23 mouse cellular contexts compared by ENCODE assay signal in genomic region chr1:39102989-39103910, GRCm38 (mm10).
DNase-seq lines count a peak whose midpoint lies in the region; ATAC-seq and TF ChIP-seq lines count a peak whose summit lies in the region.
"Had no signal": no experiment of that assay in that cellular context is flagged by ENCODE, and none has a peak within 500 bp of the region (broad histone marks: within the 10 kb centered on the region; RNA-seq: fewer than 3 reads in every experiment).

No protein-coding gene starts in this region.

- no peak overlapping the region for H3K9ac ChIP-seq in kidney, embryonic 15.5 days
- H3K9ac ChIP-seq in kidney, embryonic 14.5 days (ENCODE audit: low read depth, low read length), result no peak overlapping the region
- H3K9ac ChIP-seq: embryonic facial prominence, embryonic 15.5 days; forebrain, embryonic 15.5 days; heart, embryonic 15.5 days; hindbrain, embryonic 14.5 days; limb, embryonic 13.5 days; liver, embryonic 15.5 days; midbrain, embryonic 15.5 days; neural tube, embryonic 12.5 days; stomach, embryonic 15.5 days had no signal

- no peaks in the 10 kb centered on the region for H3K27me3 ChIP-seq in kidney, embryonic 15.5 days
- no peaks in the 10 kb centered on the region for H3K27me3 ChIP-seq in kidney, embryonic 14.5 days (ENCODE audit: control insufficient read depth, insufficient read depth, low read length)
- H3K27me3 ChIP-seq: embryonic facial prominence, embryonic 15.5 days; forebrain, embryonic 15.5 days; heart, embryonic 15.5 days; limb, embryonic 13.5 days; liver, embryonic 15.5 days; midbrain, embryonic 15.5 days; neural tube, embryonic 12.5 days; stomach, embryonic 15.5 days had no signal

- no peak overlapping the region for H3K4me2 ChIP-seq in kidney, embryonic 15.5 days
- H3K4me2 ChIP-seq in kidney, embryonic 14.5 days (replicated peaks; ENCODE audit: low read depth, low read length), result no peak overlapping the region
- H3K4me2 ChIP-seq: embryonic facial prominence, embryonic 15.5 days; forebrain, embryonic 15.5 days; heart, embryonic 15.5 days; hindbrain, embryonic 14.5 days; limb, embryonic 13.5 days; liver, embryonic 15.5 days; midbrain, embryonic 15.5 days; neural tube, embryonic 12.5 days; stomach, embryonic 15.5 days had no signal

- no peaks in the 10 kb centered on the region for H3K9me3 ChIP-seq in kidney, embryonic 15.5 days (replicated peaks)
- no peaks in the 10 kb centered on the region; the same call in 1 of the 2 replicates for H3K9me3 ChIP-seq in kidney, embryonic 14.5 days (ENCODE audit: control insufficient read depth, low read length)
- H3K9me3 ChIP-seq: embryonic facial prominence, embryonic 15.5 days; forebrain, embryonic 15.5 days; heart, embryonic 15.5 days; limb, embryonic 13.5 days; liver, embryonic 15.5 days; midbrain, embryonic 15.5 days; neural tube, embryonic 12.5 days; stomach, embryonic 15.5 days had no signal

- peak overlapping the region; percentile 54 for H3K27ac ChIP-seq in kidney, embryonic 15.5 days
- no peak overlapping the region for H3K27ac ChIP-seq in kidney, embryonic 14.5 days (ENCODE audit: low read depth, low read length)
- peak overlapping the region; percentile 93 for H3K27ac ChIP-seq in left cerebral cortex, adult 2 months
- H3K27ac ChIP-seq: embryonic facial prominence, embryonic 15.5 days; forebrain, embryonic 15.5 days; heart, embryonic 15.5 days; hindbrain, embryonic 14.5 days; limb, embryonic 13.5 days; liver, embryonic 15.5 days; midbrain, embryonic 15.5 days; neural tube, embryonic 12.5 days; stomach, embryonic 15.5 days had no signal

- no peak for DNase-seq in frontal cortex, postnatal 10 days (ENCODE audit: low spot score in 2 of 2)
- DNase-seq in left cerebral cortex, adult 2 months (ENCODE audit: extremely low spot score in 1 of 2, low spot score in 2 of 2), result peak in 1 of 2 experiments; percentile 26
- DNase-seq in left cerebral cortex, postnatal 4 days, result no peak
- peak; percentile 31 for DNase-seq in right cerebral cortex, postnatal 25 days
- DNase-seq in right cerebral cortex, postnatal 4 days, result no peak
- DNase-seq: adrenal gland, postnatal 14 days; cerebellum, adult 9-10 months; heart, postnatal 4 days; lung, postnatal 4 days; thymus, postnatal 25 days had no signal

- no peaks in the 10 kb centered on the region for H3K36me3 ChIP-seq in kidney, embryonic 15.5 days
- H3K36me3 ChIP-seq in kidney, embryonic 14.5 days (ENCODE audit: control insufficient read depth, insufficient read depth, low read length), result no peaks in the 10 kb centered on the region
- H3K36me3 ChIP-seq: embryonic facial prominence, embryonic 15.5 days; forebrain, embryonic 15.5 days; heart, embryonic 15.5 days; limb, embryonic 13.5 days; liver, embryonic 15.5 days; midbrain, embryonic 15.5 days; neural tube, embryonic 12.5 days; stomach, embryonic 15.5 days had no signal

- intact Hi-C loops in left cerebral cortex, adult 2 months (cut with DNase I), result no loop called here
- intact Hi-C loops in left cerebral cortex, postnatal 4 days (cut with DNase I), result loop anchor here (5.0 kb wide), 1 partner anchor 79 kb away; no protein-coding TSS in a partner anchor

- TF ChIP-seq CTCF in left cerebral cortex, adult 2 months (IDR thresholded peaks at IDR 0.05), result no peak

- ATAC-seq in frontal cortex, adult (ENCODE audit: low TSS enrichment), result peak; percentile 50
- ATAC-seq in kidney, embryonic 15.5 days (replicated peaks; ENCODE audit: low FRiP score), result no peak
- ATAC-seq in kidney, embryonic 14.5 days (ENCODE audit: low FRiP score, low TSS enrichment), result no peak
- ATAC-seq: forebrain, embryonic 15.5 days; inflammation-experienced regulatory T-cells, adult 6 months; midbrain, embryonic 15.5 days had no signal

- 67% methylated on average over 14 of the region's 14 CpGs for WGBS in kidney, embryonic 15.5 days
- 73% methylated on average over 14 of the region's 14 CpGs for WGBS in kidney, embryonic 14.5 days

- 0 out of 2 replicates have a peak, but pooled peaks cover 9% of the 10 kb centered on the region for H3K4me1 ChIP-seq in kidney, embryonic 15.5 days
- peaks cover 6% of the 10 kb centered on the region; the same call in 1 of the 2 replicates for H3K4me1 ChIP-seq in kidney, embryonic 14.5 days (ENCODE audit: control insufficient read depth, insufficient read depth, low read length)
- H3K4me1 ChIP-seq: forebrain, embryonic 15.5 days; limb, embryonic 13.5 days; liver, embryonic 15.5 days; midbrain, embryonic 15.5 days; neural tube, embryonic 12.5 days had no signal

- no peak overlapping the region for H3K4me3 ChIP-seq in kidney, embryonic 15.5 days (replicated peaks)
- H3K4me3 ChIP-seq in kidney, embryonic 14.5 days (ENCODE audit: low read length), result no peak overlapping the region
- H3K4me3 ChIP-seq in left cerebral cortex, adult 2 months, result no peak overlapping the region
- H3K4me3 ChIP-seq: embryonic facial prominence, embryonic 15.5 days; forebrain, embryonic 15.5 days; heart, embryonic 15.5 days; limb, embryonic 13.5 days; liver, embryonic 15.5 days; midbrain, embryonic 15.5 days; neural tube, embryonic 12.5 days; stomach, embryonic 15.5 days had no signal
